Mouse (Mus musculus): ENCODE data around the gene Pcgf5.
"Not testable (repeated sequence)": the region's sequence is repeated elsewhere in the genome, so short reads cannot be mapped to it uniquely, and the experiment has no call there.

The Pcgf5 gene

GRCm38 (mm10) chr19:36388502-36388901 lies 40.4 kb downstream of the Pcgf5 start:
- peak; percentile 89 to 92 for DNase-seq

DNA sequence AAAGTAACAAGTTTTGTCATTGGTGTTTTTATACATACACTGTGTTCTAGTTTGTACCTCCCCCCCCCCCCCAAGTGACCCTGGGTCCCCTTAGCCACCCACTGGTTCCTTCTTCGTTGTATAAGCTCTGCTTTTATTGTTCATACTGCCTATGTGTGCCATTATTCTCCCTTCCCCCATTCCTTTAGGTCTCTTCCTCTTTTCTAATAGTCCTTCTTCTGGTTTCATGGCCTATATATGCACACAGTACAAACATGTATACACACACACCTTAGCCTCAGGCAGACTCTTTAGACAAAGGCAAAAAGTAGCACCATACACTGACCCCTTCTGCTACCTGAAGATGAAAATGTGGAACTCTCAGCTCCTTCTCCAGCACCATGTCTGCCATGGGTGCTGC lies 42.6 kb downstream of the Pcgf5 start:
- DNase-seq, result no peak

- no peak for DNase-seq
Observed at GRCm38 (mm10) chr19:36398500-36398899, 50.4 kb downstream of the Pcgf5 start.

- no peak for DNase-seq
Observed at GRCm38 (mm10) chr19:36408352-36409100, 60.4 kb downstream of the Pcgf5 start.

GRCm38 (mm10) chr19:36409280-36409860 lies 61.3 kb downstream of the Pcgf5 start:
- DNase-seq, result peak; percentile 89 to 92

GRCm38 (mm10) chr19:36409861-36410392 lies 61.8 kb downstream of the Pcgf5 start:
- DNase-seq, result peak; percentile 44 to 46

- no peak for DNase-seq
Observed at GRCm38 (mm10) chr19:36419885-36420284, 71.8 kb downstream of the Pcgf5 start.

GRCm38 (mm10) chr19:36427195-36427876 lies 79.2 kb downstream of the Pcgf5 start:
- DNase-seq, result no peak

DNA sequence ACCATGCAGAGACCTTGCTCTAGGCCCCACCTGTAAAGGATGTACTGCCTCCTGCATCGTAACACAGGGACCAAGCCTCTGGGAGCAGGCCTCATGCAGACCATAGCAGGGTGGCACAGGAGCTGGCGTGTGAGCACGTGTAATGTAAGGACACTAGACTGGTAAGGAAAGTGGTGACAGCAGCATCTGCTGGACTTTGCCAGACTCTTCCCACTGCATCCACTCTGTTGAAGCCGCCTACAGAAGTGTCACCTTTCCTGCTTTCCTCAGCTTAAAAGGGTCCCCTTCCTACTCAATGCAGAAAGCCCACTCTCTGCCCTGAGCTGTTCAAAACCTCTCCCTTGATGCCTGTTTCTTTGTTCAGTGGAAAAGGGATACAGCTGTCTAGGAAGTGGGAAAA lies 80.0 kb downstream of the Pcgf5 start:
- no peak for DNase-seq

DNA sequence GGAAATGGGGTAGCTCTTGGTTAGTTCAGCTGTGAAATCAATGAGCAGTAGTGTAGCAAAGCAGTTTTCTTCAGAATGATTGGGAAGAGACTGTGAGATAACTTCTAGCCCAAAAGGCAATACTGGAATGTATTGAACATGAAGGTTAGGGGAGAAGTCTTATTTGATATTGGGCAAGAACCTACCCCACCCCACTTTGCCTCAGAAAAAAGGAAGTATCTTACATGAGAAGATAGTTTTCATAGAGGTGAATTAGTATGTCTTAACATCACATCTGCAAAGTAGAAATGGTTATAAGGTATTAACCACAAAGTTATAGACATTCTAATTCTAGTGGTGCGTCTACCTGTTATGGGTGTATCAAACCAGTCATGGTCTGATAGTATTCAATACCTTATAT lies 81.2 kb downstream of the Pcgf5 start:
- no peak for DNase-seq

DNA sequence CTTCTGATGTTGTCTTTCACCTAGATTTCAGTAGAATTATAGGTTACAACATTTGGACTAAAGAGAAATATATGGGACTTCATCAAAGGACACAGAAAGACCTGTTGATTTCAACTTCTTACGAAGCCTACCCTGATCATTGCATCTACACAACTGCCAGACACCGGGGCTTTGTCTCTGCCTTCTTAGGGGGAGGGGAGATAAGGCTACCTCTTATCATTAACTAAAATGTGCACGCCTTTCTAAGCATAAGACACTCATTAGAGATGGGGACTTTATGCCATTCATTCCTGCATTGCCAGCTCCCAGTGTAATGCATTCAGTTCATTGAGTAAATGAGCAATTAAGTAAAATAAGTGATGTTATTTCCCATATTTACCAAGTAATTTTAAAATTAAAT lies 85.1 kb downstream of the Pcgf5 start:
- no peak for DNase-seq

- peak; percentile 75 to 79 for DNase-seq
Observed at GRCm38 (mm10) chr19:36439894-36440714, 92.0 kb downstream of the Pcgf5 start.

GRCm38 (mm10) chr19:36450997-36451608 lies 103.0 kb downstream of the Pcgf5 start:
- DNase-seq, result no peak

- DNase-seq, result no peak
Observed at GRCm38 (mm10) chr19:36451731-36452130, 103.6 kb downstream of the Pcgf5 start.

DNA sequence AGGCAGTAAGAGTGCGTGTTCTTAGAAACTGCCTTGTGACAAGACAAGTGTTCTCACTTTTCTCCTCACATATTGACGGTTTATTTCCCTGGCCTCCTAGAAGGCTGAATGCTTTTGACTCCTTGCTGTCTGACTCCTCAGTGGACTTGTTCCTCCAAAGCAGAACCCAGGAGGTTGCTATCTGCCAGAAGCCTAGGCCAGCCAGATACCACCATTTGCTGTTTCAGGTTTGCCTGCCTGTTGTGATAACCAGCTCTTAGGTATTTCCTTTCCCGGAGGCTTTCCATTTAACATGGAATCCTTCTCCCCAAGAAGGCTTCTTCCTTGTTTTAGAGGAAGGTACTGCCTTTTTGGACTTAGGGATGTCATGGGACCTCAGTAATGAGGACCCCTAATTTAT lies 104.1 kb downstream of the Pcgf5 start:
- DNase-seq, result not testable (repeated sequence)

DNA sequence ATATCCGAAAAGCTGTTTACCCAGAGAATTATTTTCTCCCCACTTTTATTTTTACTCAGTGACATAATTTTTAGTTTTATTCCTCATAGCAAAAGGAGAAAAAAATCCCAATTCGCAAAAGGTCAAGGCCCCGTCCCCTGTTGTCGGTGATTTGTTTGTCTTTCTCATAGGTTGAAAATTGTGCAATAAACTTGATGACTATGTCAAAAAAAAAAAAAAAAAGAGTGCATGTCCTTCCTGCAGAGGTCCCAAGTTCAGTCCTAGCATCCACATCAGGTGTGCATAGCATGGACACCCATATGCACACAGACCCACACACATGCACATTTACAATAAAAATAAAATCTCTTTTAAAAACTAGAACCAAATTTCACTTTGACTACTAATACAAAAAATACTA lies 105.3 kb downstream of the Pcgf5 start:
- no peak for DNase-seq

- DNase-seq, result peak; percentile 84 to 90
Observed at GRCm38 (mm10) chr19:36470106-36470505, 122.0 kb downstream of the Pcgf5 start.

- no peak for DNase-seq
Observed at GRCm38 (mm10) chr19:36471325-36471724, 123.2 kb downstream of the Pcgf5 start.

DNA sequence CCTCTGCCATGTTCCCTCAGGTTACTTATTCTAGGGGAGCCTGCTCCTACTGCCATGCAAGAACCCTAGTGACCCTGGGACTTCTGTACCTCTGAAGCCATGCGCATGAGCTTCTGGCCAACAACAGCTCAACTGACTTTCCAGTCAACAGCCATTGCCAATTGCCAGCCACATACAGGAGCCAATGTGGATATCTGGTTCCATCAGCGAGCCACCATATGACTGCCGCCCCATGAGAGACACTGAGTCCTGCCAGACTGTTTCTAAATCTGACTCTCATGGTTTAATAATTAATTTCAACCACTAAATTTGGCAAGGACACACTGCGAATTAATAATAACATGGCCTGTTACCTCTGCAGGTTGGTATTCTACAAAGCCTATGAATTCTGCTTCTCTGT lies 128.5 kb downstream of the Pcgf5 start:
- no peak for DNase-seq

DNA sequence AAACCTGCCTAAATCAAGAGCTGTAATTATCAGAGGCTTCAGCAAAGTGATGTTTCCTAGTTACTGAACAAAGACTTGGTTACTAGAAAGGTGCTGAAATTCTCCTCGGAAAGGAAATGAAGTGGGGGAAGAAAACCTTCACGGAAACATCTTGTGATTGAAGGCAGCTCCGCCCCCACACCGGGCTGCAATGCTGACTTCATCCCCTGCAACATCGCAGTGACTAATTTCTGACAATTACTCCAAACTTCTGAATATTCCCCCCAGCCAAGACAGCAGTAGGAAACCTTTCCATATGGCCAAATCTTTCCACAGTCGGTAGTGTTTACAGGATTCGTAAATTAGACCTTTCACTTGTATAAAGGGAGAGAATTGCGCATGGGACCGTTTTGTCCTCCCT lies 129.0 kb downstream of the Pcgf5 start:
- no peak for DNase-seq

- no peak for DNase-seq
Observed at GRCm38 (mm10) chr19:36477684-36478083, 129.6 kb downstream of the Pcgf5 start.

DNA sequence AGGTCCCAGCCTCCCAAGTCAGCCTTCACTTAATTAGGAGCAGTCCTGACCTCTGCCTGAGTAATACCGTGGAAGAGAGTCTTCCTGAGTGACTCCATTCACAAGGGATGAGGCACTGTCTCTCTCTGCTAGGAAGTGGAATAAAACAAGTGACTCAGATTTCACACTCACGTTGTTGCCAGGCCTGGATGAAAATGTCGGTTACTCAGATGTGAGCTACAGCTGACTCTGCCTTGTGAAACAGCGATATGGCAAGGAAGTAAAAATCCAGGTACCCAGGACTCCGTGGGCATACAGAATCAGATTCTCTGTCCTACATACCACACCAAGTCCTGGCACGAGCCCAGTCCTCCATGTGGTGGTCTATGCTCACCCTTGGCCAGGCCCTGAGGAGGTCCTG lies 142.8 kb downstream of the Pcgf5 start:
- peak; percentile 28 to 47 for DNase-seq
